Mouse (Mus musculus): ENCODE measurements at regions not wholly inside any gene's neighbourhood (a gene's known extent, or its start where the extent isn't known, plus 50 kb on each side); places are given as distances from the start of the nearest gene placed in this dataset.

GRCm38 (mm10) chr4:97117016-97117415 is 66.0 kb downstream of the Gm10192 start:
- in situ Hi-C loops (cut with MboI; ENCODE audit: low sequenced_read_pairs in 2 of 2, unreplicated experiment in 2 of 2) = no loop called here
- H3K4me3 ChIP-seq (ENCODE audit: insufficient read depth in 1 of 2, low read depth in 1 of 2, low read length in 2 of 2, poor library complexity in 1 of 2, severe bottlenecking in 1 of 2) = no peak overlapping the region
- H3K9ac ChIP-seq (ENCODE audit: insufficient read depth, low read depth, low read length, poor library complexity, severe bottlenecking) = no peak overlapping the region
- TF ChIP-seq ZNF384 (IDR thresholded peaks at IDR 0.05; ENCODE audit: low read depth, low read length) (no peak), HCFC1 (IDR thresholded peaks at IDR 0.05; ENCODE audit: borderline replicate concordance, insufficient read depth, low read length) (no peak), MAFK (IDR thresholded peaks at IDR 0.05; ENCODE audit: insufficient read depth, low read depth, low read length) (no peak), ZC3H11A (IDR thresholded peaks at IDR 0.05; ENCODE audit: borderline replicate concordance, low read depth, low read length) (no peak), CHD2 (IDR thresholded peaks at IDR 0.05; ENCODE audit: low read depth, low read length) (no peak)
- no peaks in the 10 kb centered on the region for H3K4me1 ChIP-seq (ENCODE audit: control insufficient read depth in 2 of 2, insufficient read depth in 2 of 2, low read length in 2 of 2, poor library complexity in 1 of 2)
- H3K27ac ChIP-seq (ENCODE audit: insufficient read depth, low read depth, low read length, poor library complexity, severe bottlenecking) = no peak overlapping the region
- H3K36me3 ChIP-seq (ENCODE audit: control insufficient read depth, insufficient read depth, low read length, poor library complexity, severe bottlenecking) = no peaks in the 10 kb centered on the region
- H3K9me3 ChIP-seq (ENCODE audit: control insufficient read depth, insufficient read depth, low read depth, low read length) = no peaks in the 10 kb centered on the region
- no peak for DNase-seq (ENCODE audit: low read depth, low spot score)

GRCm38 (mm10) chr4:97102752-97103052 is 80.3 kb downstream of the Gm10192 start:
- Histone ChIP-seq H3K4me1 (ENCODE audit: control insufficient read depth in 2 of 2, insufficient read depth in 2 of 2, low read length in 2 of 2, poor library complexity in 1 of 2) (no peaks in the 10 kb centered on the region), H3K27ac (ENCODE audit: insufficient read depth, low read depth, low read length, poor library complexity, severe bottlenecking) (no peak overlapping the region), H3K9me3 (ENCODE audit: control insufficient read depth, insufficient read depth, low read depth, low read length) (no peaks in the 10 kb centered on the region), H3K4me3 (ENCODE audit: insufficient read depth in 1 of 2, low read depth in 1 of 2, low read length in 2 of 2, poor library complexity in 1 of 2, severe bottlenecking in 1 of 2) (no peak overlapping the region), H3K9ac (ENCODE audit: insufficient read depth, low read depth, low read length, poor library complexity, severe bottlenecking) (no peak overlapping the region), H3K36me3 (ENCODE audit: control insufficient read depth, insufficient read depth, low read length, poor library complexity, severe bottlenecking) (no peaks in the 10 kb centered on the region)
- TF ChIP-seq ZNF384 (IDR thresholded peaks at IDR 0.05; ENCODE audit: low read depth, low read length) (no peak), CHD2 (IDR thresholded peaks at IDR 0.05; ENCODE audit: low read depth, low read length) (no peak), HCFC1 (IDR thresholded peaks at IDR 0.05; ENCODE audit: borderline replicate concordance, insufficient read depth, low read length) (no peak), MAFK (IDR thresholded peaks at IDR 0.05; ENCODE audit: insufficient read depth, low read depth, low read length) (no peak), ZC3H11A (IDR thresholded peaks at IDR 0.05; ENCODE audit: borderline replicate concordance, low read depth, low read length) (no peak)
- in situ Hi-C loops (cut with MboI; ENCODE audit: low sequenced_read_pairs in 2 of 2, unreplicated experiment in 2 of 2) = no loop called here
- DNase-seq (ENCODE audit: low read depth, low spot score) = no peak

- Histone ChIP-seq H3K27ac (ENCODE audit: insufficient read depth, low read depth, low read length, poor library complexity, severe bottlenecking) (no peak overlapping the region), H3K36me3 (ENCODE audit: control insufficient read depth, insufficient read depth, low read length, poor library complexity, severe bottlenecking) (no peaks in the 10 kb centered on the region), H3K9ac (ENCODE audit: insufficient read depth, low read depth, low read length, poor library complexity, severe bottlenecking) (no peak overlapping the region), H3K4me1 (ENCODE audit: control insufficient read depth in 2 of 2, insufficient read depth in 2 of 2, low read length in 2 of 2, poor library complexity in 1 of 2) (no peaks in the 10 kb centered on the region), H3K4me3 (ENCODE audit: insufficient read depth in 1 of 2, low read depth in 1 of 2, low read length in 2 of 2, poor library complexity in 1 of 2, severe bottlenecking in 1 of 2) (no peak overlapping the region), H3K9me3 (ENCODE audit: control insufficient read depth, insufficient read depth, low read depth, low read length) (no peaks in the 10 kb centered on the region)
- in situ Hi-C loops (cut with MboI; ENCODE audit: low sequenced_read_pairs in 2 of 2, unreplicated experiment in 2 of 2) = no loop called here
- DNase-seq (ENCODE audit: low read depth, low spot score) = no peak
- TF ChIP-seq MAFK (IDR thresholded peaks at IDR 0.05; ENCODE audit: insufficient read depth, low read depth, low read length) = no peak
Measured at GRCm38 (mm10) chr4:97101911-97102751, 80.8 kb downstream of the Gm10192 start.

GRCm38 (mm10) chr4:97099721-97100120 is 83.2 kb downstream of the Gm10192 start:
- Histone ChIP-seq H3K4me3 (ENCODE audit: insufficient read depth in 1 of 2, low read depth in 1 of 2, low read length in 2 of 2, poor library complexity in 1 of 2, severe bottlenecking in 1 of 2) (no peak overlapping the region), H3K9ac (ENCODE audit: insufficient read depth, low read depth, low read length, poor library complexity, severe bottlenecking) (no peak overlapping the region), H3K9me3 (ENCODE audit: control insufficient read depth, insufficient read depth, low read depth, low read length) (no peaks in the 10 kb centered on the region), H3K36me3 (ENCODE audit: control insufficient read depth, insufficient read depth, low read length, poor library complexity, severe bottlenecking) (no peaks in the 10 kb centered on the region), H3K27ac (ENCODE audit: insufficient read depth, low read depth, low read length, poor library complexity, severe bottlenecking) (no peak overlapping the region), H3K4me1 (ENCODE audit: control insufficient read depth in 2 of 2, insufficient read depth in 2 of 2, low read length in 2 of 2, poor library complexity in 1 of 2) (no peaks in the 10 kb centered on the region)
- in situ Hi-C loops (cut with MboI; ENCODE audit: low sequenced_read_pairs in 2 of 2, unreplicated experiment in 2 of 2) = no loop called here
- DNase-seq (ENCODE audit: low read depth, low spot score) = no peak
- TF ChIP-seq CHD2 (IDR thresholded peaks at IDR 0.05; ENCODE audit: low read depth, low read length) (no peak), MAFK (IDR thresholded peaks at IDR 0.05; ENCODE audit: insufficient read depth, low read depth, low read length) (no peak), HCFC1 (IDR thresholded peaks at IDR 0.05; ENCODE audit: borderline replicate concordance, insufficient read depth, low read length) (no peak), ZNF384 (IDR thresholded peaks at IDR 0.05; ENCODE audit: low read depth, low read length) (no peak), ZC3H11A (IDR thresholded peaks at IDR 0.05; ENCODE audit: borderline replicate concordance, low read depth, low read length) (no peak)

GRCm38 (mm10) chr4:97093576-97093975 is 89.4 kb downstream of the Gm10192 start:
- DNase-seq (ENCODE audit: low read depth, low spot score) = no peak
- Histone ChIP-seq H3K27ac (ENCODE audit: insufficient read depth, low read depth, low read length, poor library complexity, severe bottlenecking) (no peak overlapping the region), H3K4me1 (ENCODE audit: control insufficient read depth in 2 of 2, insufficient read depth in 2 of 2, low read length in 2 of 2, poor library complexity in 1 of 2) (no peaks in the 10 kb centered on the region), H3K36me3 (ENCODE audit: control insufficient read depth, insufficient read depth, low read length, poor library complexity, severe bottlenecking) (no peaks in the 10 kb centered on the region), H3K9ac (ENCODE audit: insufficient read depth, low read depth, low read length, poor library complexity, severe bottlenecking) (no peak overlapping the region), H3K4me3 (ENCODE audit: insufficient read depth in 1 of 2, low read depth in 1 of 2, low read length in 2 of 2, poor library complexity in 1 of 2, severe bottlenecking in 1 of 2) (no peak overlapping the region), H3K9me3 (ENCODE audit: control insufficient read depth, insufficient read depth, low read depth, low read length) (no peaks in the 10 kb centered on the region)
- in situ Hi-C loops (cut with MboI; ENCODE audit: low sequenced_read_pairs in 2 of 2, unreplicated experiment in 2 of 2) = no loop called here
- no peak for TF ChIP-seq ZNF384 (IDR thresholded peaks at IDR 0.05; ENCODE audit: low read depth, low read length)
- TF ChIP-seq ZC3H11A (IDR thresholded peaks at IDR 0.05; ENCODE audit: borderline replicate concordance, low read depth, low read length) = no peak
- no peak for TF ChIP-seq HCFC1 (IDR thresholded peaks at IDR 0.05; ENCODE audit: borderline replicate concordance, insufficient read depth, low read length)
- TF ChIP-seq CHD2 (IDR thresholded peaks at IDR 0.05; ENCODE audit: low read depth, low read length) = no peak
- no peak for TF ChIP-seq MAFK (IDR thresholded peaks at IDR 0.05; ENCODE audit: insufficient read depth, low read depth, low read length)
